Mouse (Mus musculus): ENCODE data around the gene Cphx1.
"Not testable (repeated sequence)": the region's sequence is repeated elsewhere in the genome, so short reads cannot be mapped to it uniquely, and the experiment has no call there.

DNA sequence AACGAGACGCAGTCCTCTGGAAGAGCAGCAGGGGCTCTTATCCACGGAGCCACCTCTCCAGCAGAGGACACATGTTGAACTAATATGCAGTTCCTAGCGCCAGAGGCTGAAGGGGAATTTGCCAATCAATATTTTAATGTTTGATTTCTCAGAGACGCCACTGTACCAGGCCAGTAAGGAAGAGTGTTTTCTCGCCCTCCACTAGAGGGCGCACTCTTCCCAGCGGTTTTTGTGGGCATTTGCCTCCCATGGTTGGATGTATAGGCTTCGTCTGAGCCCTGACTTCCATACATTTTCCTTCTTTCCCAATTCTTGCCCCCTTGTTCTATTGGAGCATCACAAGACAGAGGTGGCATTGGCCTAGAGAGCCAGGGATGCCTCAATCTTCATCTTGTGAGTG lies 30.8 kb upstream of the Cphx1 start:
- TF ChIP-seq MAFK (IDR thresholded peaks at IDR 0.05; ENCODE audit: insufficient read depth, low read depth, low read length); CHD2 (IDR thresholded peaks at IDR 0.05; ENCODE audit: low read depth, low read length); ZC3H11A (IDR thresholded peaks at IDR 0.05; ENCODE audit: borderline replicate concordance, low read depth, low read length): not testable (repeated sequence)
